Mouse (Mus musculus) neural tube, embryonic 15.5 days (tissue): ENCODE data around the gene Gm15130. TPM values are rescaled to one million over a fixed set of nuclear protein-coding genes. Genes with fewer than 3 reads are reported as not detected.

ENCODE experiments used
- ATAC-seq: fragments of 200-750 bp; cut with Nextera tagmentation; 2 replicates; pipeline ENCODE4 v1.8.0; 2017; ENCODE audit warnings: mild to moderate bottlenecking, moderate TSS enrichment, moderate library complexity; ENCODE audit not compliant: low FRiP score
- H3K27ac ChIP-seq: fragments of 300-500 bp; sonication (generic); replicated peaks from 2 replicates; pipeline ENCODE4 v1.5.1; 2015; ENCODE audit warnings: mild to moderate bottlenecking, inconsistent platforms
- H3K27me3 ChIP-seq: fragments of 300-500 bp; sonication (generic); replicated peaks from 2 replicates; pipeline ENCODE4 v1.6.1; 2015; ENCODE audit warnings: inconsistent platforms
- H3K36me3 ChIP-seq: fragments of 300-500 bp; sonication (generic); 2 replicates; pipeline ENCODE4 v1.6.1; 2015; ENCODE audit warnings: inconsistent platforms
- H3K4me1 ChIP-seq: fragments of 300-500 bp; sonication (generic); 2 replicates; pipeline ENCODE4 v1.6.1; 2015; ENCODE audit warnings: inconsistent platforms
- H3K4me2 ChIP-seq: fragments of 300-500 bp; sonication (generic); 2 replicates; pipeline ENCODE4 v1.6.1; 2015; ENCODE audit warnings: inconsistent platforms, mild to moderate bottlenecking, moderate library complexity
- H3K4me3 ChIP-seq: fragments of 300-500 bp; sonication (generic); replicated peaks from 2 replicates; pipeline ENCODE4 v1.5.1; 2015; ENCODE audit warnings: mild to moderate bottlenecking, inconsistent platforms
- H3K9ac ChIP-seq: fragments of 300-500 bp; sonication (generic); replicated peaks from 2 replicates; pipeline ENCODE4 v1.6.1; 2015; ENCODE audit warnings: mild to moderate bottlenecking, inconsistent platforms
- H3K9me3 ChIP-seq: fragments of 300-500 bp; sonication (generic); replicated peaks from 2 replicates; pipeline ENCODE4 v1.6.1; 2016; ENCODE audit warnings: inconsistent platforms
- WGBS: fragments of 180-500 bp; shearing (Covaris S2); methylation state at CpG from one replicate; pipeline ENCODE4 v1.1.7; 2015; ENCODE audit warnings: mixed read lengths; 5-methylcytosine and 5-hydroxymethylcytosine counted together
- polyA plus RNA-seq: library from polyadenylated mRNA; unstranded; fragments of >200 nt; fragmentation: Nextera tagmentation; extraction: Ambion mirVana; gene quantifications from 2 replicates; pipeline ENCODE4 v1.2.1, GENCODE M21; 2015

Gm15130 gene
- not detected in 2 replicates for polyA plus RNA-seq

DNA sequence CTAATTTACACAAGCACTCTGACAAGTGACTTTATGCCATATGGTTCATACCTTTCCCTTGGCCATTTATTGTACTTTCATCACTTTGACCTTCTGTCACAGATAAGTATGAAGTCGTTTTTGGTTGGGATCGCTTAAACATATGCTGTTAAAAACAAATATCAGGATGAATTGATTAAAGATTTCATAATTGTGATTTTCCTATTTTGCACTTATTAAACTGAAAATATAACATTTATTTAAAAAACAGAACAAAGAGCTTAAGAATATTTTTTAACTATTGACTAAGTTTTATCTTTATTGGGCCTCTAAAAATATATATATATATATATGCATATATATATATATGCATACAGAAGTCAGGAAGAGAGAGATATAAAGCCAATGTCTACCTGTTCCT, at the start of gene Gm15130:
TSS of gene Gm15130 (minus strand) at position 101 of the 400 bp plus-strand sequence.
- 79% methylated on average over 2 of the region's 2 CpGs for WGBS
- no peak within 1 kb of the TSS for H3K27ac ChIP-seq
- no peaks in the 10 kb centered on the region for H3K36me3 ChIP-seq
- no peak within 1 kb of the TSS for H3K9ac ChIP-seq
- no peak within 1 kb of the TSS for H3K4me3 ChIP-seq
- ATAC-seq = no peak
- no peaks in the 10 kb centered on the region for H3K27me3 ChIP-seq
- no peak within 1 kb of the TSS for H3K4me2 ChIP-seq
- no peaks in the 10 kb centered on the region for H3K9me3 ChIP-seq
- no peaks in the 10 kb centered on the region for H3K4me1 ChIP-seq

- no peaks in the 10 kb centered on the region for H3K9me3 ChIP-seq
- H3K4me1 ChIP-seq = no peaks in the 10 kb centered on the region
- H3K27ac ChIP-seq = no peak overlapping the region
- ATAC-seq = no peak
- H3K36me3 ChIP-seq = no peaks in the 10 kb centered on the region
- H3K27me3 ChIP-seq = no peaks in the 10 kb centered on the region
- no peak overlapping the region for H3K9ac ChIP-seq
- 93% methylated on average over 11 of the region's 11 CpGs for WGBS
- H3K4me2 ChIP-seq = no peak overlapping the region
- H3K4me3 ChIP-seq = no peak overlapping the region
Observed at GRCm38 (mm10) chr2:111182068-111182467, 29.3 kb upstream of the Gm15130 start.

DNA sequence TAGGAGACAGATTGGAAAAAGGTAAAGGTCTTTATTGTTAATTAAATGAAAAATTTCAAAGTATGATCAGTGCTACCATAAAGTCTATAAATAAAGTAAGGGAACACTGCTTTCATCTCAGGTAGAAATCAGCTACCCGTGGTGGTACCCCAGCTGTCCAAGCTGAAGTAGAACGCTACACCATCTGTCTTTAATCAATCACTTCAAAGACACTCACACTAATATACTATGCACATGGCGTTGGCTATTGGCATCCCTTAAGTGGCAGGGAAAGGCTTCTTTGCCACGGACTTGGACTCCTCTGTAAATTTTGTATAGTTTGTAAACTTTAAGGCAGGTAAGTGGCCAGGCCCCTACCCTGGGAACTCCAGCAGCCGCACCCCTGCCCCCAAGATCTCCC, 17.0 kb downstream of the Gm15130 start:
- H3K27me3 ChIP-seq = no peaks in the 10 kb centered on the region
- H3K4me1 ChIP-seq = no peaks in the 10 kb centered on the region
- H3K9ac ChIP-seq = no peak overlapping the region
- no peak for ATAC-seq
- H3K4me3 ChIP-seq = no peak overlapping the region
- WGBS = 70% methylated on average over 5 of the region's 5 CpGs
- H3K36me3 ChIP-seq = no peaks in the 10 kb centered on the region
- H3K4me2 ChIP-seq = no peak overlapping the region
- no peak overlapping the region for H3K27ac ChIP-seq
- H3K9me3 ChIP-seq = no peaks in the 10 kb centered on the region

DNA sequence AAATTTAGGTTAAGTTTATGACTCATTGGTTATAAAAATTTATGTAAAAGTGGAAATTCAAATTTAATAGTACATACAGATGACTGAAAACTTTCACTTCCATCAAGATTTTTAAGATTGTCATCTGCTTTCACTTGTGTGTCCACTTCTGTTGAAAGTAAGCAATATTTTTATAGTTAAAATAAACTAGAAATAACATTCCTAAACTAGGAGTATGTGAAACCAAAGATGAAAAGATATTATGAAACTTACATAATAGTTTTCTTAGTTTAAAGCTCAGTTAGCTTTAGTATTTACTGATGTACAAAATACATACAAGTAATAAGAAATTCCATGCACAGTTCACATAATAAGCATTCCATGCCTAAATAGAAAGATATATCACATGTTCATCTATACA, 46.9 kb downstream of the Gm15130 start, which contains the start of gene Gm13941:
TSS of gene Gm13941 (minus strand) at position 101 of the 400 bp plus-strand sequence.
- Histone ChIP-seq H3K27ac (no peak within 1 kb of the TSS), H3K36me3 (no peaks in the 10 kb centered on the region), H3K9ac (no peak within 1 kb of the TSS), H3K4me2 (no peak within 1 kb of the TSS), H3K9me3 (no peaks in the 10 kb centered on the region), H3K4me3 (no peak within 1 kb of the TSS), H3K4me1 (no peaks in the 10 kb centered on the region), H3K27me3 (no peaks in the 10 kb centered on the region)
- no peak for ATAC-seq

Other genes with a start within 250 kb of the Gm15130 start
- gene Ano3, start 202.0 kb downstream of the Gm15130 start, polyA plus RNA-seq = 0.84 and 0.92 TPM in 2 replicates
- not detected in 2 replicates for gene Gm13941, start 47.0 kb downstream of the Gm15130 start, polyA plus RNA-seq
- not detected in 2 replicates for gene 4930430A15Rik, start 76.7 kb upstream of the Gm15130 start, polyA plus RNA-seq
- gene Olfr1275, start 82.3 kb upstream of the Gm15130 start, polyA plus RNA-seq = not detected in 2 replicates
- not detected in 2 replicates for gene Olfr1276, start 101.6 kb upstream of the Gm15130 start, polyA plus RNA-seq
- not detected in 2 replicates for gene Olfr1277, start 121.2 kb upstream of the Gm15130 start, polyA plus RNA-seq
- gene Olfr1278, start 137.2 kb upstream of the Gm15130 start, polyA plus RNA-seq = not detected in 2 replicates
- not detected in 2 replicates for gene Olfr1279, start 147.7 kb upstream of the Gm15130 start, polyA plus RNA-seq
- not detected in 2 replicates for gene Olfr1280, start 161.1 kb upstream of the Gm15130 start, polyA plus RNA-seq
- gene Olfr1281, start 173.6 kb upstream of the Gm15130 start, polyA plus RNA-seq = not detected in 2 replicates
- not detected in 2 replicates for gene Olfr1282, start 183.1 kb upstream of the Gm15130 start, polyA plus RNA-seq
- gene Olfr1283, start 213.9 kb upstream of the Gm15130 start, polyA plus RNA-seq = not detected in 2 replicates
- not detected in 2 replicates for gene Olfr1284, start 222.6 kb upstream of the Gm15130 start, polyA plus RNA-seq